8 mouse cellular contexts compared by ENCODE assay signal in genomic region chr6:119848034-119848695, GRCm38 (mm10). TPM values are rescaled to one million over a fixed set of nuclear protein-coding genes. Genes with fewer than 3 reads are reported as not detected.
DNase-seq lines count a peak whose midpoint lies in the region; ATAC-seq and TF ChIP-seq lines count a peak whose summit lies in the region.

Gene Erc1 (minus strand): TSS chr6:119848167.

- peak within 1 kb of the TSS; percentile 75 for H3K4me2 ChIP-seq in forebrain, embryonic 13.5 days
- peak within 1 kb of the TSS; percentile 99 for H3K4me2 ChIP-seq in liver, postnatal 0 days (ENCODE audit: low read depth, low read length)
- H3K4me2 ChIP-seq in neural tube, embryonic 14.5 days (ENCODE audit: low read depth, low read length) = peak within 1 kb of the TSS; percentile 67

- no peaks in the 10 kb centered on the region for H3K9me3 ChIP-seq in ES-Bruce4 (replicated peaks; ENCODE audit: control insufficient read depth, insufficient read depth, low read length, poor library complexity, severe bottlenecking)
- no peaks in the 10 kb centered on the region for H3K9me3 ChIP-seq in forebrain, embryonic 13.5 days (replicated peaks)
- no peaks in the 10 kb centered on the region for H3K9me3 ChIP-seq in liver, postnatal 0 days (ENCODE audit: low read length)
- H3K9me3 ChIP-seq in neural tube, embryonic 14.5 days (ENCODE audit: control insufficient read depth, low read length) = no peaks in the 10 kb centered on the region

- peak within 1 kb of the TSS; percentile 97 for H3K4me3 ChIP-seq in ES-Bruce4 (ENCODE audit: low read depth, low read length)
- peak within 1 kb of the TSS; percentile 87 for H3K4me3 ChIP-seq in forebrain, embryonic 13.5 days
- H3K4me3 ChIP-seq in liver, postnatal 0 days (ENCODE audit: low read depth, low read length) = peak within 1 kb of the TSS; percentile 97
- peak within 1 kb of the TSS; percentile 98 for H3K4me3 ChIP-seq in neural tube, embryonic 14.5 days (ENCODE audit: low read depth, low read length)

- H3K36me3 ChIP-seq in ES-Bruce4 (ENCODE audit: control insufficient read depth, insufficient read depth, low read length, poor library complexity, severe bottlenecking) = no peaks in the 10 kb centered on the region
- H3K36me3 ChIP-seq in forebrain, embryonic 13.5 days (ENCODE audit: poor library complexity, severe bottlenecking) = no peaks in the 10 kb centered on the region
- H3K36me3 ChIP-seq in liver, postnatal 0 days (replicated peaks; ENCODE audit: insufficient read depth, low read length) = no peaks in the 10 kb centered on the region
- no peaks in the 10 kb centered on the region for H3K36me3 ChIP-seq in neural tube, embryonic 14.5 days (ENCODE audit: control insufficient read depth, insufficient read depth, low read length)

- H3K27me3 ChIP-seq in ES-Bruce4 (ENCODE audit: control insufficient read depth, insufficient read depth, low read length, poor library complexity, severe bottlenecking) = no peaks in the 10 kb centered on the region
- H3K27me3 ChIP-seq in forebrain, embryonic 13.5 days = no peaks in the 10 kb centered on the region
- H3K27me3 ChIP-seq in liver, postnatal 0 days (ENCODE audit: insufficient read depth, low read length) = no peaks in the 10 kb centered on the region
- no peaks in the 10 kb centered on the region for H3K27me3 ChIP-seq in neural tube, embryonic 14.5 days (ENCODE audit: control insufficient read depth, insufficient read depth, low read length)

- H3K27ac ChIP-seq in ES-Bruce4 (ENCODE audit: insufficient read depth, low read length) = peak within 1 kb of the TSS; percentile 64
- peak within 1 kb of the TSS; percentile 97 for H3K27ac ChIP-seq in forebrain, embryonic 13.5 days
- H3K27ac ChIP-seq in liver, postnatal 0 days (ENCODE audit: low read depth) = peak within 1 kb of the TSS; percentile 89
- H3K27ac ChIP-seq in neural tube, embryonic 14.5 days (ENCODE audit: low read depth, low read length) = peak within 1 kb of the TSS; percentile 97

- no peak for TF ChIP-seq EP300 in ES-Bruce4 (IDR thresholded peaks at IDR 0.05; ENCODE audit: insufficient read depth, low read depth, low read length)
- TF ChIP-seq EP300 in liver, postnatal 0 days (IDR thresholded peaks at IDR 0.05; ENCODE audit: low read depth) = peak; percentile 36; the same call in 1 of the 2 replicates

- under 1% methylated on average over 63 of the region's 73 CpGs for WGBS in forebrain, embryonic 13.5 days
- under 1% methylated on average over 52 of the region's 73 CpGs for WGBS in large intestine, adult 2 months
- WGBS in liver, postnatal 0 days (ENCODE audit: insufficient replicate concordance) = under 1% methylated on average over 35 of the region's 73 CpGs
- under 1% methylated on average over 65 of the region's 73 CpGs for WGBS in neural tube, embryonic 14.5 days

- no peak for TF ChIP-seq POLR2A in ES-Bruce4 (IDR thresholded peaks at IDR 0.05; ENCODE audit: insufficient read depth, low read length)

- peak; percentile 97 to 98 for DNase-seq in heart, postnatal 10 days
- peak; percentile 70 for DNase-seq in large intestine, adult 2 months (ENCODE audit: low read depth, low spot score)
- peak; percentile 95 for DNase-seq in liver, postnatal 0 days
- peak; percentile 98 for DNase-seq in testis, postnatal 10 days (ENCODE audit: low spot score)

- intact Hi-C loops in heart, postnatal 10 days (cut with DNase I) = loop anchor here (2.0 kb wide), 1 partner anchor 55 kb away; the partner anchor contains the start of gene Rad52

- H3K9ac ChIP-seq in ES-Bruce4 (ENCODE audit: low read depth, poor library complexity, severe bottlenecking) = peak within 1 kb of the TSS; percentile 90
- peak within 1 kb of the TSS; percentile 91 for H3K9ac ChIP-seq in forebrain, embryonic 13.5 days
- peak within 1 kb of the TSS; percentile 90 for H3K9ac ChIP-seq in liver, postnatal 0 days (replicated peaks)
- H3K9ac ChIP-seq in neural tube, embryonic 14.5 days (replicated peaks; ENCODE audit: low read depth, low read length) = peak within 1 kb of the TSS; percentile 91

- peak; percentile 83 for ATAC-seq in cerebellum, adult (ENCODE audit: insufficient number of reproducible peaks, low FRiP score, low TSS enrichment)
- peak; percentile 94 for ATAC-seq in forebrain, embryonic 13.5 days
- ATAC-seq in liver, postnatal 0 days = peak; percentile 94
- ATAC-seq in neural tube, embryonic 14.5 days (ENCODE audit: low read depth) = peak; percentile 95

- H3K4me1 ChIP-seq in ES-Bruce4 (ENCODE audit: control insufficient read depth, insufficient read depth, low read length) = no peaks in the 10 kb centered on the region
- H3K4me1 ChIP-seq in forebrain, embryonic 13.5 days = peaks cover 23% of the 10 kb centered on the region
- peaks cover 13% of the 10 kb centered on the region for H3K4me1 ChIP-seq in liver, postnatal 0 days (ENCODE audit: insufficient read depth)
- peaks cover 14% of the 10 kb centered on the region for H3K4me1 ChIP-seq in neural tube, embryonic 14.5 days (ENCODE audit: control insufficient read depth, insufficient read depth, low read length)

- TF ChIP-seq CTCF in ES-Bruce4 (IDR thresholded peaks at IDR 0.05; ENCODE audit: low read depth, low read length) = no peak
- no peak for TF ChIP-seq CTCF in liver, postnatal 0 days (IDR thresholded peaks at IDR 0.05; ENCODE audit: low read depth)

RNA-seq across cellular contexts. Expression of gene Erc1, which starts in this region (rescaled TPM):
- 51.2 and 55.6 TPM in 2 replicates for polyA plus RNA-seq in ES-Bruce4 (2011; ENCODE audit: insufficient read depth, insufficient read length, low read depth, missing spikeins)
- polyA plus RNA-seq in forebrain, embryonic 13.5 days (2015; fragmentation: Nextera tagmentation; extraction: Ambion mirVana) = 30.1 and 31.3 TPM in 2 replicates
- total RNA-seq in heart, postnatal 10 days (2021) = 10 to 100 TPM; 38.5 to 46.4 TPM
- 4.7 and 6.3 TPM in 2 replicates for polyA plus RNA-seq in large intestine, adult 2 months (2012; rRNA removed)
- polyA plus RNA-seq in liver, postnatal 0 days (2015; fragmentation: Nextera tagmentation; extraction: Ambion mirVana) = 2.7 and 4.0 TPM in 2 replicates
- polyA plus RNA-seq in neural tube, embryonic 14.5 days (2014; fragmentation: Nextera tagmentation; extraction: Ambion mirVana) = 59.4 and 66.1 TPM in 2 replicates

Comparison
In these comparisons a context has a peak if more than half of its experiments do, and no peak if none do; other contexts are left out.
1. Peak in every context shown above with its lines: DNase-seq, ATAC-seq, H3K4me3 ChIP-seq and H3K27ac ChIP-seq.